Mouse (Mus musculus) ES-E14 (cell line): ENCODE data around the gene Pnma1.

Experiments used
- CHD2 ChIP-seq: IDR thresholded peaks from 2 replicates; pipeline ENCODE4 v1.6.1; 2014; ENCODE audit warnings: mild to moderate bottlenecking, low read depth, low read length, inconsistent platforms
- ZNF384 ChIP-seq: IDR thresholded peaks from 2 replicates; pipeline ENCODE4 v1.6.1; 2012; ENCODE audit warnings: low read depth, low read length, inconsistent platforms

- TF ChIP-seq ZNF384 (no peak), CHD2 (no peak)
Observed at GRCm38 (mm10) chr12:84107692-84108091, 40.6 kb downstream of the Pnma1 start.
